Mouse (Mus musculus) liver, adult 2 months (tissue): ENCODE data around the gene Gm19426. TPM values are rescaled to one million over a fixed set of nuclear protein-coding genes. Genes with fewer than 3 reads are reported as not detected.
A peak's percentile ranks its signal among the peaks of the same experiment; 100 is the strongest.

Experiments
- DNase-seq: peaks from one replicate; pipeline ENCODE4 v3.0.0-alpha.2; 2011; ENCODE audit warnings: low read depth, low spot score; ENCODE audit errors: extremely low read depth
- H3K27ac ChIP-seq: fragments of 200-500 bp; replicated peaks from 2 replicates; pipeline ENCODE4 v1.5.1; 2012; ENCODE audit warnings: low read depth, mild to moderate bottlenecking, control low read depth, inconsistent platforms, low read length; ENCODE audit not compliant: insufficient read depth
- H3K27me3 ChIP-seq: fragments of 200-500 bp; 2 replicates; pipeline ENCODE4 v1.6.1; 2012; ENCODE audit warnings: mild to moderate bottlenecking, moderate library complexity, low read length, inconsistent platforms; ENCODE audit not compliant: control insufficient read depth, insufficient read depth
- H3K36me3 ChIP-seq: fragments of 200-500 bp; 2 replicates; pipeline ENCODE4 v1.6.1; 2012; ENCODE audit warnings: low read length, inconsistent platforms; ENCODE audit not compliant: control insufficient read depth, insufficient read depth
- H3K4me1 ChIP-seq: fragments of 200-500 bp; 2 replicates; pipeline ENCODE4 v1.6.1; 2011; ENCODE audit warnings: low read length; ENCODE audit not compliant: control insufficient read depth, insufficient read depth
- H3K4me3 ChIP-seq: fragments of 200-500 bp; 2 replicates; pipeline ENCODE4 v1.5.1; 2011; ENCODE audit warnings: low read depth, mild to moderate bottlenecking, control low read depth, low read length, moderate library complexity; ENCODE audit not compliant: insufficient read depth
- H3K79me2 ChIP-seq: fragments of 200-500 bp; 2 replicates; pipeline ENCODE4 v1.6.1; 2012; ENCODE audit warnings: inconsistent platforms, mild to moderate bottlenecking, low read length, moderate library complexity; ENCODE audit not compliant: control insufficient read depth, insufficient read depth
- H3K9ac ChIP-seq: fragments of 200-500 bp; 2 replicates; pipeline ENCODE4 v1.6.1; 2012; ENCODE audit warnings: low read depth, mild to moderate bottlenecking, control low read depth, inconsistent platforms, low read length
- CTCF ChIP-seq: fragments of 200-500 bp; IDR thresholded peaks from 2 replicates; pipeline ENCODE4 v1.5.1; 2011; ENCODE audit warnings: low read depth, low read length, control low read depth
- POLR2A ChIP-seq: fragments of 200-500 bp; IDR thresholded peaks from 2 replicates; pipeline ENCODE4 v1.6.1; 2011; ENCODE audit warnings: low read length, control low read depth; ENCODE audit not compliant: insufficient read depth; ENCODE audit errors: extremely low read depth
- WGBS: fragments of 180-500 bp; shearing (Covaris S2); methylation state at CpG from one replicate; pipeline ENCODE4 v1.1.7; 2018; 5-methylcytosine and 5-hydroxymethylcytosine counted together
- polyA plus RNA-seq: library from polyadenylated mRNA; depleted of rRNA; stranded (reverse); fragments of >200 nt; gene quantifications from 2 replicates; pipeline ENCODE4 v1.2.3, GENCODE M21; 2012
- total RNA-seq: library from RNA; depleted of rRNA; stranded (reverse); fragments of >200 nt; gene quantifications from 2 replicates; pipeline ENCODE4 v1.2.3, GENCODE M21; 2014

Gene Gm19426
- total and polyA plus RNA-seq, 2 experiments, result 3.0 to 3.1 TPM

GRCm38 (mm10) chr2:84783315-84783714 is 39.9 kb upstream of the Gm19426 start:
- Histone ChIP-seq H3K79me2 (no peaks in the 10 kb centered on the region), H3K9ac (no peak overlapping the region), H3K27me3 (no peaks in the 10 kb centered on the region), H3K27ac (no peak overlapping the region), H3K4me1 (peaks cover 5% of the 10 kb centered on the region), H3K4me3 (no peak overlapping the region), H3K36me3 (no peaks in the 10 kb centered on the region)
- no peak for DNase-seq
- 91% methylated on average over 1 of the region's 1 CpGs for WGBS
- TF ChIP-seq POLR2A (no peak), CTCF (no peak)

DNA sequence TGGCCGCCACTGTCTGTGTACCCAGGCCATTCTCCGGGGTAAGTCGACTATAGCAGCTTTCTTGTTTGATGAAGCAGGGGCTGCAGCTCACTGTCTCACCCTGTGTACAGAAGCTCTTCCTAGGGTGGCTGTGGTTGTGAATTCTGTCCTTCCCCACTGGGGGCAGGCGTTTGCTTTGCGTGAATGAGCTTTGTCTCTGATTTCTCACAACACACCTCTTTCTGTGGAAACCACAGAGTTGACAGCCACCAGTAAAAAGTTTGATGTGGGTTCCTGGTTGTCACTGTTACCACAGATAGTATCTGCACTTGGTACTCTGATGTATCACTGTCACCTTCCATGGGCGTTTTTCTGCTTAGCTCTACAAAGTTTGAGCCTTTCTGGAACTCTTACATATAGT is 35.8 kb upstream of the Gm19426 start:
- no peak overlapping the region for H3K4me3 ChIP-seq
- DNase-seq, result no peak
- no peak overlapping the region for H3K27ac ChIP-seq
- H3K27me3 ChIP-seq, result no peaks in the 10 kb centered on the region
- WGBS, result 57% methylated on average over 6 of the region's 6 CpGs
- H3K36me3 ChIP-seq, result no peaks in the 10 kb centered on the region
- H3K79me2 ChIP-seq, result peaks cover under 1% of the 10 kb centered on the region; the same call in 1 of the 2 replicates
- H3K4me1 ChIP-seq, result peaks cover 4% of the 10 kb centered on the region; the same call in 1 of the 2 replicates
- TF ChIP-seq POLR2A, result no peak
- TF ChIP-seq CTCF, result peak; percentile 16; the same call in 1 of the 2 replicates
- no peak overlapping the region for H3K9ac ChIP-seq

DNA sequence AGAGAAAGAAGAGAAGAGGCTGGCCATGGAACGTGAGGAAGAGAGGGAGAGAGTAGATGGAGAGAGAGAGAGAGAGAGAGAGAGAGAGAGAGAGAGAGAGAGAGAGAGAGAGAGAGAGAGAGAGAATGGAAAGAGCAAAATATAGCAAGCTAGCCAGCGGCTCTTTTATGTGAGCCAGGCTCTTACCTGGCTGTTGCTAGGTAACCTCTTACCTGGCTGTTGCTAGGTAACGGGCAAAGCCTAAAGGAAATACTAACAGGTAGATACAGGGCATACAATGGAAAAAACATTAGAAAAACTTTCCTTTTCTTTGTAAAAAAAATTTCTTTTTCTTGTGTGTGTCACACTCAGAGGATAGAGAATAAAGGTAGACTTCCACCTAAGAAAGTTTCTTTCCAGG is 34.3 kb upstream of the Gm19426 start:
- Histone ChIP-seq H3K9ac (no peak overlapping the region), H3K27me3 (no peaks in the 10 kb centered on the region)

GRCm38 (mm10) chr2:84775665-84776064 is 32.2 kb upstream of the Gm19426 start:
- H3K79me2 ChIP-seq, result peaks cover 7% of the 10 kb centered on the region; the same call in 1 of the 2 replicates
- peaks cover 11% of the 10 kb centered on the region; the same call in 1 of the 2 replicates for H3K4me1 ChIP-seq
- peak overlapping the region; percentile 96 for H3K27ac ChIP-seq
- H3K4me3 ChIP-seq, result peak overlapping the region; percentile 39
- DNase-seq, result peak; percentile 78
- H3K9ac ChIP-seq, result peak overlapping the region; percentile 54
- 18% methylated on average over 6 of the region's 6 CpGs for WGBS
- peaks cover 17% of the 10 kb centered on the region for H3K36me3 ChIP-seq
- no peak for TF ChIP-seq POLR2A
- TF ChIP-seq CTCF, result no peak
- H3K27me3 ChIP-seq, result no peaks in the 10 kb centered on the region

More for the DNA sequence above, 34.3 kb upstream of the Gm19426 start:
- H3K36me3 ChIP-seq, result peaks cover 5% of the 10 kb centered on the region; the same call in 1 of the 2 replicates
- H3K27ac ChIP-seq, result no peak overlapping the region
- H3K4me1 ChIP-seq, result peaks cover 11% of the 10 kb centered on the region; the same call in 1 of the 2 replicates
- TF ChIP-seq CTCF (no peak), POLR2A (no peak)
- no peak overlapping the region for H3K4me3 ChIP-seq
- peaks cover 5% of the 10 kb centered on the region; the same call in 1 of the 2 replicates for H3K79me2 ChIP-seq
- no peak for DNase-seq
- 84% methylated on average over 3 of the region's 3 CpGs for WGBS

GRCm38 (mm10) chr2:84775241-84775640 is 31.8 kb upstream of the Gm19426 start, which contains the start of gene Serping1:
Gene Serping1, minus strand, starts transcription at chr2:84775444.
- H3K36me3 ChIP-seq, result peaks cover 21% of the 10 kb centered on the region
- 0 out of 2 replicates have a peak, but pooled peaks have one; percentile 9 for TF ChIP-seq POLR2A
- no peak for TF ChIP-seq CTCF
- DNase-seq, result peak; percentile 91
- peak within 1 kb of the TSS; percentile 64 for H3K4me3 ChIP-seq
- H3K9ac ChIP-seq, result peak within 1 kb of the TSS; percentile 61
- WGBS, result 10% methylated on average over 9 of the region's 9 CpGs
- H3K27ac ChIP-seq, result peak within 1 kb of the TSS; percentile 96
- peaks cover 11% of the 10 kb centered on the region; the same call in 1 of the 2 replicates for H3K4me1 ChIP-seq
- H3K27me3 ChIP-seq, result no peaks in the 10 kb centered on the region
- peaks cover 7% of the 10 kb centered on the region; the same call in 1 of the 2 replicates for H3K79me2 ChIP-seq

GRCm38 (mm10) chr2:84774751-84775150 is 31.3 kb upstream of the Gm19426 start:
- H3K4me1 ChIP-seq, result peaks cover 11% of the 10 kb centered on the region; the same call in 1 of the 2 replicates
- H3K27me3 ChIP-seq, result no peaks in the 10 kb centered on the region
- 10% methylated on average over 14 of the region's 15 CpGs for WGBS
- peak; percentile 75 for DNase-seq
- H3K9ac ChIP-seq, result peak overlapping the region; percentile 58
- peaks cover 25% of the 10 kb centered on the region for H3K36me3 ChIP-seq
- TF ChIP-seq CTCF (no peak), POLR2A (peak; percentile 64)
- H3K4me3 ChIP-seq, result peak overlapping the region; percentile 64
- peaks cover 7% of the 10 kb centered on the region; the same call in 1 of the 2 replicates for H3K79me2 ChIP-seq
- peak overlapping the region; percentile 78 for H3K27ac ChIP-seq
